In the genomic region with DNA sequence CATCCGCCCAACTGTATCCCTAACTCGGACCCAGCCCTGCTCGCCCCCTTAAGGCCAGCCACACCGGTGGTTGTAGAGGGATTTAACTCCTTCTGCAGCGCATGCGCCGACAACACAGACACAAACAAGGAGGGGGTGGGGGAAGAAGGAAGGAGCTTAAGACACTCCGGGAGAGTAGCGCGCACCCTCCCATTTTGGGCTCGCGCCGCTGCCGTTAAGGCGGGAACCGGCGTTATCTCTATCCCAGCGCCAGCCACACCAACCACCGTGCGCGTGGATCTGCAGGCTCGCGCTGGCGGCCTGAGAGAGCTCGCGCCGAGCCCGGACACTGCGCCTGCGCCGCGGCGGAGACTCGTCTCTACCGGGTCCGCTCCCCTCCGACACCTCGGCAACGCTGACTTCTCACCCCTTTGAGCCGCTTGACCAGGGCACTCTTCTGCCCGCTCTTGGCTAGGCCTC, we compare ENCODE assay signal across 7 mouse cellular contexts. TPM values are rescaled to one million over a fixed set of nuclear protein-coding genes. Genes with fewer than 3 reads are reported as not detected.
DNase-seq lines count a peak whose midpoint lies in the region; ATAC-seq and TF ChIP-seq lines count a peak whose summit lies in the region.

A gene (plus strand): TSS at position 154 of the 459 bp plus-strand sequence.

- no peaks in the 10 kb centered on the region for H3K9me3 ChIP-seq in lung, embryonic 15.5 days

- peak within 1 kb of the TSS; percentile 99 for H3K27ac ChIP-seq in heart, adult 2 months
- H3K27ac ChIP-seq in lung, embryonic 15.5 days = peak within 1 kb of the TSS; percentile 97

- peak within 1 kb of the TSS; percentile 86 for H3K4me3 ChIP-seq in heart, adult 2 months
- H3K4me3 ChIP-seq in lung, embryonic 15.5 days = peak within 1 kb of the TSS; percentile 95

- no peaks in the 10 kb centered on the region for H3K27me3 ChIP-seq in heart, adult 2 months (ENCODE audit: control insufficient read depth, insufficient read depth, low read length)
- no peaks in the 10 kb centered on the region for H3K27me3 ChIP-seq in lung, embryonic 15.5 days

- peak; percentile 48 for TF ChIP-seq CTCF in heart, adult 2 months (IDR thresholded peaks at IDR 0.05)

- intact Hi-C loops in heart, adult 2 months (cut with DNase I) = loop anchor here (5.0 to 10.0 kb wide), 4 partner anchors 34 to 431 kb away; a partner anchor contains a TSS

- peaks cover 2% of the 10 kb centered on the region; the same call in 1 of the 2 replicates for H3K4me1 ChIP-seq in heart, adult 2 months (ENCODE audit: control insufficient read depth, insufficient read depth, low read length)
- H3K4me1 ChIP-seq in lung, embryonic 15.5 days = peaks cover 20% of the 10 kb centered on the region

- peak; percentile 96 for DNase-seq in 416B (ENCODE audit: low read depth)
- DNase-seq in c-Kit-positive CD71-positive TER-119-negative erythroid progenitor cells, embryonic 14.5 days (ENCODE audit: low read depth) = peak; percentile 85
- no peak for DNase-seq in heart, adult 2 months
- peak; percentile 87 for DNase-seq in kidney, postnatal 10 days
- DNase-seq in right cerebral cortex, postnatal 10 days (ENCODE audit: low spot score in 2 of 2) = peak; percentile 87 to 89

- TF ChIP-seq EP300 in heart, adult 2 months (IDR thresholded peaks at IDR 0.05; ENCODE audit: insufficient read depth, low read depth, low read length) = no peak

- H3K4me2 ChIP-seq in lung, embryonic 15.5 days = peak within 1 kb of the TSS; percentile 64

- WGBS in heart, adult 2 months = under 1% methylated on average over 41 of the region's 41 CpGs
- WGBS in lung, embryonic 15.5 days = under 1% methylated on average over 41 of the region's 41 CpGs

- peaks cover 7% of the 10 kb centered on the region for H3K79me2 ChIP-seq in heart, adult 2 months (replicated peaks; ENCODE audit: control insufficient read depth, insufficient read depth, low read length)

- peak; percentile 25 for ATAC-seq in CD4-positive, CD25-positive, alpha-beta regulatory T cell, adult 4 months
- ATAC-seq in lung, embryonic 15.5 days (ENCODE audit: borderline replicate concordance, extremely low read depth, low FRiP score, low TSS enrichment) = peak; percentile 83

- H3K36me3 ChIP-seq in heart, adult 2 months (ENCODE audit: control insufficient read depth, insufficient read depth, low read length) = peaks cover 26% of the 10 kb centered on the region
- peaks cover 37% of the 10 kb centered on the region for H3K36me3 ChIP-seq in lung, embryonic 15.5 days

- H3K9ac ChIP-seq in heart, adult 2 months (ENCODE audit: low read depth, low read length) = peak within 1 kb of the TSS; percentile 80
- peak within 1 kb of the TSS; percentile 98 for H3K9ac ChIP-seq in lung, embryonic 15.5 days

- no peak for TF ChIP-seq POLR2A in heart, adult 2 months (IDR thresholded peaks at IDR 0.05; ENCODE audit: insufficient read depth, low read depth, low read length)

RNA-seq across cellular contexts. Expression of the gene that starts here (rescaled TPM):
- 100 to 1,000 TPM in 1 of 2 experiments, 10 to 100 TPM in 1; 98.9 to 105 TPM for polyA plus RNA-seq in CD4-positive, CD25-positive, alpha-beta regulatory T cell, adult 4 months (2017; shearing (Covaris generic))
- total RNA-seq in heart, adult 2 months (2021) = 10 to 100 TPM; 12.5 to 13.3 TPM
- polyA plus RNA-seq in heart, adult 2 months (2012; rRNA removed) = 18.2 and 27.4 TPM in 2 replicates
- polyA plus RNA-seq in lung, embryonic 15.5 days (2015; fragmentation: Nextera tagmentation; extraction: Ambion mirVana) = 74.0 and 77.9 TPM in 2 replicates

Comparison
In these comparisons a context has a peak if more than half of its experiments do, and no peak if none do; other contexts are left out.
1. DNase-seq: peak in 416B (single experiment), c-Kit-positive CD71-positive TER-119-negative erythroid progenitor cells, embryonic 14.5 days (single experiment), kidney, postnatal 10 days (single experiment) and right cerebral cortex, postnatal 10 days (2 of 2); none in heart, adult 2 months (0 of 2).